Mouse (Mus musculus): ENCODE measurements around the gene Wap. TPM values are rescaled to one million over a fixed set of nuclear protein-coding genes. Genes with fewer than 3 reads are reported as not detected.

Wap gene
- total RNA-seq, 2 experiments from 2014 or later = not detected

- peak in 1 of 2 experiments; percentile 62 for DNase-seq (ENCODE audit: low spot score in 2 of 2)
These were observed 9.9 kb downstream of the Wap start for GRCm38 (mm10) chr11:6628568-6628967.

- no peak for DNase-seq (ENCODE audit: low spot score in 2 of 2)
These were observed 10.7 kb downstream of the Wap start for GRCm38 (mm10) chr11:6627731-6628130.

GRCm38 (mm10) chr11:6626388-6626772 lies 12.1 kb downstream of the Wap start:
- DNase-seq (ENCODE audit: low spot score in 2 of 2) = no peak

- DNase-seq (ENCODE audit: low spot score in 2 of 2) = peak; percentile 87 to 94
These were observed 12.7 kb downstream of the Wap start, which contains the start of gene Tbrg4 for GRCm38 (mm10) chr11:6625478-6626387. Gene Tbrg4, minus strand, starts transcription at chr11:6626067.

GRCm38 (mm10) chr11:6624619-6625382 lies 13.6 kb downstream of the Wap start:
- no peak for DNase-seq (ENCODE audit: low spot score in 2 of 2)

- DNase-seq (ENCODE audit: low spot score in 2 of 2) = no peak
These were observed 14.7 kb downstream of the Wap start for GRCm38 (mm10) chr11:6623704-6624103.

GRCm38 (mm10) chr11:6615250-6616205 lies 22.9 kb downstream of the Wap start:
- no peak for DNase-seq (ENCODE audit: low spot score in 2 of 2)

GRCm38 (mm10) chr11:6605491-6606399 lies 32.7 kb downstream of the Wap start, which contains the start of gene Nacad:
Gene Nacad, minus strand, starts transcription at chr11:6606053.
- no peak for DNase-seq (ENCODE audit: low spot score in 2 of 2)

- DNase-seq (ENCODE audit: low spot score in 2 of 2) = no peak
These were observed 33.4 kb downstream of the Wap start for GRCm38 (mm10) chr11:6605021-6605481.

- DNase-seq (ENCODE audit: low spot score in 2 of 2) = no peak
These were observed 33.9 kb downstream of the Wap start for GRCm38 (mm10) chr11:6604604-6604936.

GRCm38 (mm10) chr11:6603887-6604603 lies 34.4 kb downstream of the Wap start:
- no peak for DNase-seq (ENCODE audit: low spot score in 2 of 2)

GRCm38 (mm10) chr11:6603224-6603623 lies 35.2 kb downstream of the Wap start:
- DNase-seq (ENCODE audit: low spot score in 2 of 2) = no peak

- no peak for DNase-seq (ENCODE audit: low spot score in 2 of 2)
These were observed 35.8 kb downstream of the Wap start for GRCm38 (mm10) chr11:6602662-6603061.

GRCm38 (mm10) chr11:6601649-6602480 lies 36.6 kb downstream of the Wap start:
- DNase-seq (ENCODE audit: low spot score in 2 of 2) = no peak

- no peak for DNase-seq (ENCODE audit: low spot score in 2 of 2)
These were observed 38.0 kb downstream of the Wap start for GRCm38 (mm10) chr11:6600284-6600944.

- DNase-seq (ENCODE audit: low spot score in 2 of 2) = no peak
These were observed 38.6 kb downstream of the Wap start for GRCm38 (mm10) chr11:6599831-6600230.

GRCm38 (mm10) chr11:6599011-6599681 lies 39.3 kb downstream of the Wap start:
- DNase-seq (ENCODE audit: low spot score in 2 of 2) = no peak

Data from gastrocnemius, postnatal 4 days (tissue).